Mouse (Mus musculus) neural tube, embryonic 15.5 days (tissue): ENCODE measurements around the gene Glt6d1. TPM values are rescaled to one million over a fixed set of nuclear protein-coding genes. Genes with fewer than 3 reads are reported as not detected.
A peak's percentile ranks its signal among the peaks of the same experiment; 100 is the strongest.

Experiments used
- ATAC-seq: fragments of 200-750 bp; cut with Nextera tagmentation; 2 replicates; pipeline ENCODE4 v1.8.0; 2017; ENCODE audit warnings: mild to moderate bottlenecking, moderate TSS enrichment, moderate library complexity; ENCODE audit not compliant: low FRiP score
- H3K27ac ChIP-seq: fragments of 300-500 bp; sonication (generic); replicated peaks from 2 replicates; pipeline ENCODE4 v1.5.1; 2015; ENCODE audit warnings: mild to moderate bottlenecking, inconsistent platforms
- H3K27me3 ChIP-seq: fragments of 300-500 bp; sonication (generic); replicated peaks from 2 replicates; pipeline ENCODE4 v1.6.1; 2015; ENCODE audit warnings: inconsistent platforms
- H3K36me3 ChIP-seq: fragments of 300-500 bp; sonication (generic); 2 replicates; pipeline ENCODE4 v1.6.1; 2015; ENCODE audit warnings: inconsistent platforms
- H3K4me1 ChIP-seq: fragments of 300-500 bp; sonication (generic); 2 replicates; pipeline ENCODE4 v1.6.1; 2015; ENCODE audit warnings: inconsistent platforms
- H3K4me2 ChIP-seq: fragments of 300-500 bp; sonication (generic); 2 replicates; pipeline ENCODE4 v1.6.1; 2015; ENCODE audit warnings: inconsistent platforms, mild to moderate bottlenecking, moderate library complexity
- H3K4me3 ChIP-seq: fragments of 300-500 bp; sonication (generic); replicated peaks from 2 replicates; pipeline ENCODE4 v1.5.1; 2015; ENCODE audit warnings: mild to moderate bottlenecking, inconsistent platforms
- H3K9ac ChIP-seq: fragments of 300-500 bp; sonication (generic); replicated peaks from 2 replicates; pipeline ENCODE4 v1.6.1; 2015; ENCODE audit warnings: mild to moderate bottlenecking, inconsistent platforms
- H3K9me3 ChIP-seq: fragments of 300-500 bp; sonication (generic); replicated peaks from 2 replicates; pipeline ENCODE4 v1.6.1; 2016; ENCODE audit warnings: inconsistent platforms
- WGBS: fragments of 180-500 bp; shearing (Covaris S2); methylation state at CpG from one replicate; pipeline ENCODE4 v1.1.7; 2015; ENCODE audit warnings: mixed read lengths; 5-methylcytosine and 5-hydroxymethylcytosine counted together
- polyA plus RNA-seq: library from polyadenylated mRNA; unstranded; fragments of >200 nt; fragmentation: Nextera tagmentation; extraction: Ambion mirVana; gene quantifications from 2 replicates; pipeline ENCODE4 v1.2.1, GENCODE M21; 2015

The Glt6d1 gene
- polyA plus RNA-seq, 1 experiment from 2014 or later: not detected

- Histone ChIP-seq H3K9ac (no peak overlapping the region), H3K4me2 (no peak overlapping the region), H3K4me1 (no peaks in the 10 kb centered on the region), H3K4me3 (no peak overlapping the region), H3K36me3 (no peaks in the 10 kb centered on the region), H3K27me3 (no peaks in the 10 kb centered on the region), H3K9me3 (no peaks in the 10 kb centered on the region), H3K27ac (no peak overlapping the region)
- 87% methylated on average over 8 of the region's 8 CpGs for WGBS
- ATAC-seq: no peak
Measured at GRCm38 (mm10) chr2:25846516-25846915, 30.9 kb upstream of the Glt6d1 start.

GRCm38 (mm10) chr2:25844097-25844496, 28.4 kb upstream of the Glt6d1 start:
- no peaks in the 10 kb centered on the region for H3K36me3 ChIP-seq
- 91% methylated on average over 3 of the region's 3 CpGs for WGBS
- no peak overlapping the region for H3K4me2 ChIP-seq
- H3K4me1 ChIP-seq: no peaks in the 10 kb centered on the region
- no peak for ATAC-seq
- H3K27ac ChIP-seq: no peak overlapping the region
- no peak overlapping the region for H3K9ac ChIP-seq
- no peaks in the 10 kb centered on the region for H3K9me3 ChIP-seq
- H3K27me3 ChIP-seq: no peaks in the 10 kb centered on the region
- no peak overlapping the region for H3K4me3 ChIP-seq

- no peak overlapping the region for H3K9ac ChIP-seq
- ATAC-seq: no peak
- no peak overlapping the region for H3K27ac ChIP-seq
Measured at GRCm38 (mm10) chr2:25842758-25843157, 27.1 kb upstream of the Glt6d1 start.

GRCm38 (mm10) chr2:25842161-25842560, 26.5 kb upstream of the Glt6d1 start:
- no peak overlapping the region for H3K9ac ChIP-seq
- no peak overlapping the region for H3K4me3 ChIP-seq
- H3K27me3 ChIP-seq: no peaks in the 10 kb centered on the region
- no peaks in the 10 kb centered on the region for H3K4me1 ChIP-seq
- ATAC-seq: no peak
- no peaks in the 10 kb centered on the region for H3K9me3 ChIP-seq
- no peaks in the 10 kb centered on the region for H3K36me3 ChIP-seq
- H3K4me2 ChIP-seq: no peak overlapping the region
- H3K27ac ChIP-seq: no peak overlapping the region
- 81% methylated on average over 4 of the region's 4 CpGs for WGBS

More at GRCm38 (mm10) chr2:25842758-25843157, 27.1 kb upstream of the Glt6d1 start:
- Histone ChIP-seq H3K4me2 (no peak overlapping the region), H3K9me3 (no peaks in the 10 kb centered on the region), H3K27me3 (no peaks in the 10 kb centered on the region), H3K36me3 (no peaks in the 10 kb centered on the region), H3K4me3 (no peak overlapping the region), H3K4me1 (no peaks in the 10 kb centered on the region)
- WGBS: 45% methylated on average over 1 of the region's 1 CpGs

- Histone ChIP-seq H3K4me2 (no peak overlapping the region), H3K4me1 (no peaks in the 10 kb centered on the region), H3K27me3 (no peaks in the 10 kb centered on the region), H3K9ac (no peak overlapping the region), H3K36me3 (no peaks in the 10 kb centered on the region), H3K9me3 (no peaks in the 10 kb centered on the region), H3K27ac (no peak overlapping the region), H3K4me3 (no peak overlapping the region)
- WGBS: 46% methylated on average over 5 of the region's 5 CpGs
- ATAC-seq: peak; percentile 55
Measured at GRCm38 (mm10) chr2:25836291-25836690, 20.6 kb upstream of the Glt6d1 start.

- 83% methylated on average over 3 of the region's 3 CpGs for WGBS
Measured at GRCm38 (mm10) chr2:25830786-25831185, 15.1 kb upstream of the Glt6d1 start.

GRCm38 (mm10) chr2:25828344-25828947, 12.8 kb upstream of the Glt6d1 start:
- Histone ChIP-seq H3K4me2 (no peak overlapping the region), H3K9me3 (no peaks in the 10 kb centered on the region), H3K27ac (no peak overlapping the region), H3K4me1 (no peaks in the 10 kb centered on the region), H3K27me3 (no peaks in the 10 kb centered on the region), H3K36me3 (no peaks in the 10 kb centered on the region), H3K9ac (no peak overlapping the region), H3K4me3 (no peak overlapping the region)
- 88% methylated on average over 8 of the region's 8 CpGs for WGBS
- no peak for ATAC-seq

More at GRCm38 (mm10) chr2:25830786-25831185, 15.1 kb upstream of the Glt6d1 start:
- H3K9ac ChIP-seq: no peak overlapping the region
- H3K4me3 ChIP-seq: no peak overlapping the region
- no peak overlapping the region for H3K4me2 ChIP-seq
- no peak overlapping the region for H3K27ac ChIP-seq
- H3K9me3 ChIP-seq: no peaks in the 10 kb centered on the region
- no peak for ATAC-seq
- H3K36me3 ChIP-seq: no peaks in the 10 kb centered on the region
- H3K27me3 ChIP-seq: no peaks in the 10 kb centered on the region
- no peaks in the 10 kb centered on the region for H3K4me1 ChIP-seq

- Histone ChIP-seq H3K36me3 (no peaks in the 10 kb centered on the region), H3K4me3 (no peak overlapping the region), H3K9ac (no peak overlapping the region), H3K27ac (no peak overlapping the region), H3K4me1 (no peaks in the 10 kb centered on the region), H3K9me3 (no peaks in the 10 kb centered on the region), H3K4me2 (no peak overlapping the region), H3K27me3 (no peaks in the 10 kb centered on the region)
- ATAC-seq: no peak
- 93% methylated on average over 3 of the region's 3 CpGs for WGBS
Measured at GRCm38 (mm10) chr2:25824751-25825150, 9.1 kb upstream of the Glt6d1 start.

GRCm38 (mm10) chr2:25822806-25823205, 7.2 kb upstream of the Glt6d1 start, which contains the start of gene Lcn9:
Gene Lcn9 (plus strand): TSS chr2:25823153.
- Histone ChIP-seq H3K27ac (no peak within 1 kb of the TSS), H3K4me3 (no peak within 1 kb of the TSS), H3K4me1 (no peaks in the 10 kb centered on the region), H3K27me3 (no peaks in the 10 kb centered on the region), H3K9me3 (no peaks in the 10 kb centered on the region), H3K9ac (no peak within 1 kb of the TSS), H3K36me3 (no peaks in the 10 kb centered on the region), H3K4me2 (no peak within 1 kb of the TSS)
- ATAC-seq: no peak
- WGBS: 75% methylated on average over 1 of the region's 1 CpGs

GRCm38 (mm10) chr2:25813364-25813763, 2.3 kb downstream of the Glt6d1 start:
- WGBS: 81% methylated on average over 5 of the region's 5 CpGs
- Histone ChIP-seq H3K27ac (no peak overlapping the region), H3K36me3 (no peaks in the 10 kb centered on the region), H3K9me3 (no peaks in the 10 kb centered on the region), H3K4me3 (no peak overlapping the region), H3K27me3 (no peaks in the 10 kb centered on the region), H3K4me1 (no peaks in the 10 kb centered on the region), H3K4me2 (no peak overlapping the region), H3K9ac (no peak overlapping the region)
- no peak for ATAC-seq

GRCm38 (mm10) chr2:25811711-25812110, 3.9 kb downstream of the Glt6d1 start:
- Histone ChIP-seq H3K4me2 (no peak overlapping the region), H3K36me3 (no peaks in the 10 kb centered on the region), H3K27me3 (no peaks in the 10 kb centered on the region), H3K4me3 (no peak overlapping the region), H3K9ac (no peak overlapping the region), H3K4me1 (no peaks in the 10 kb centered on the region), H3K9me3 (no peaks in the 10 kb centered on the region), H3K27ac (no peak overlapping the region)
- WGBS: 74% methylated on average over 2 of the region's 2 CpGs
- no peak for ATAC-seq

GRCm38 (mm10) chr2:25798065-25798464, 17.6 kb downstream of the Glt6d1 start:
- Histone ChIP-seq H3K36me3 (no peaks in the 10 kb centered on the region), H3K4me1 (peaks cover 5% of the 10 kb centered on the region; the same call in 1 of the 2 replicates), H3K27me3 (no peaks in the 10 kb centered on the region), H3K27ac (no peak overlapping the region), H3K9ac (no peak overlapping the region), H3K4me2 (no peak overlapping the region), H3K9me3 (no peaks in the 10 kb centered on the region), H3K4me3 (no peak overlapping the region)
- 32% methylated on average over 5 of the region's 5 CpGs for WGBS
- no peak for ATAC-seq
